In the genomic region with DNA sequence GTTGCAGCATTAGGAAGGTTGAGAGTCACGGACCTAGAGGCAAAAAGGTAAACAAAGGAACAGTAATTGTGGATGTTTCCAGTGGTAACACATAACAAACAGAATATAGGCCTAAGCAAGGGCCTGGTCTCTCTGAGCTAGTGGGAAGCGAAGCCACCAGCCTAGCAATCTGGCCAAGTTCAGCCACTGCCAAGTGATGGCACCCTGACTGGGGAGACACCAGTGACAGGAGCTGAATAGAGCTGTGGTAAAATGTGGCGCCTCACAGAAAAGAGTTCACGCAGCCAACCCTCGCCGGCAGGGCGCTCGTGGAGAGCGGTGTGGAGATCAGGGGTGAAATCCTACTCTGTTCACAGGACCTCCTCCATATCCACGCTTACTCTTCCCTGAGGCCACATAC, we compare ENCODE assay signal across 18 mouse cellular contexts.
"Had no signal": no experiment of that assay in that cellular context is flagged by ENCODE, and none has a peak within 500 bp of the region (broad histone marks: within the 10 kb centered on the region; RNA-seq: fewer than 3 reads in every experiment).

No protein-coding gene starts in this region.

- ATAC-seq: midbrain, embryonic 16.5 days had no signal

- H3K27me3 ChIP-seq: midbrain, embryonic 12.5 days; neural tube, embryonic 13.5 days; neural tube, embryonic 15.5 days; stomach, embryonic 15.5 days had no signal

- H3K36me3 ChIP-seq: midbrain, embryonic 10.5 days; midbrain, embryonic 12.5 days; neural tube, embryonic 13.5 days; neural tube, embryonic 15.5 days; stomach, embryonic 15.5 days had no signal

- DNase-seq: lung, adult 18-20 months; lung, embryonic 14.5 days; lung, postnatal 10 days; lung, postnatal 4 days; midbrain, embryonic 14.5 days; retina, postnatal 1 day; right cerebral cortex, adult 18-20 months; thymus, adult 2 months; thymus, postnatal 25 days; thymus, postnatal 4 days had no signal

- H3K9me3 ChIP-seq: midbrain, embryonic 10.5 days; midbrain, embryonic 12.5 days; neural tube, embryonic 13.5 days; neural tube, embryonic 15.5 days; stomach, embryonic 15.5 days had no signal

- H3K4me2 ChIP-seq: lung, embryonic 14.5 days; midbrain, embryonic 12.5 days; neural tube, embryonic 13.5 days; neural tube, embryonic 15.5 days; stomach, embryonic 15.5 days had no signal

- H3K9ac ChIP-seq: lung, embryonic 14.5 days; midbrain, embryonic 12.5 days; neural tube, embryonic 13.5 days; neural tube, embryonic 15.5 days; stomach, embryonic 15.5 days had no signal

- H3K4me1 ChIP-seq: midbrain, embryonic 12.5 days; neural tube, embryonic 13.5 days had no signal

- H3K4me3 ChIP-seq: midbrain, embryonic 10.5 days; midbrain, embryonic 12.5 days; myocyte; neural tube, embryonic 13.5 days; neural tube, embryonic 15.5 days; stomach, embryonic 15.5 days had no signal

- H3K27ac ChIP-seq: midbrain, embryonic 10.5 days; midbrain, embryonic 12.5 days; neural tube, embryonic 13.5 days; neural tube, embryonic 15.5 days; stomach, embryonic 15.5 days; stomach, postnatal 0 days had no signal
